Mouse (Mus musculus): ENCODE measurements at regions not wholly inside any gene's neighbourhood (a gene's known extent, or its start where the extent isn't known, plus 50 kb on each side); places are given as distances from the start of the nearest gene placed in this dataset.
"Not testable (repeated sequence)": the region's sequence is repeated elsewhere in the genome, so short reads cannot be mapped to it uniquely, and the experiment has no call there.

DNA sequence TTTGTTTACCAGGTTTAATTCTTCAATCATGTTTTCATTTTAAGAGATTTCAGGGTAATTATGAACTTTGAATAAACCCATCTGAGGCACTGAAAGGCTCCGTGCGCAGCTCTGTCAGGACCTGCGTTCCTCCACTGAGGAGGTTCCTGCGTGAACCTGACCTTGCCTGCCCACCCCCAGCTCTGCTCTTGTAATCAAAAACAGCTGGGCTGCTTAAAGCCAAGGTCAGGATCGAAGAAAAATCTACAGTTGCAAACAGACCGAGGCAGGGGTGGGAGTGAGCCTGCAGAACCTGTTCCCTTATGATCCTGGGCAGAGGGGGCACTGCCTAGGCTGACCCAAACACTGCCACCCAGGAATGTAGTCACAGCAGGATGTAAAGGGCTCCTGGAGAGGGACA lies 134.8 kb upstream of the Bcor start:
- DNase-seq (ENCODE audit: low spot score in 2 of 2) = no peak

DNA sequence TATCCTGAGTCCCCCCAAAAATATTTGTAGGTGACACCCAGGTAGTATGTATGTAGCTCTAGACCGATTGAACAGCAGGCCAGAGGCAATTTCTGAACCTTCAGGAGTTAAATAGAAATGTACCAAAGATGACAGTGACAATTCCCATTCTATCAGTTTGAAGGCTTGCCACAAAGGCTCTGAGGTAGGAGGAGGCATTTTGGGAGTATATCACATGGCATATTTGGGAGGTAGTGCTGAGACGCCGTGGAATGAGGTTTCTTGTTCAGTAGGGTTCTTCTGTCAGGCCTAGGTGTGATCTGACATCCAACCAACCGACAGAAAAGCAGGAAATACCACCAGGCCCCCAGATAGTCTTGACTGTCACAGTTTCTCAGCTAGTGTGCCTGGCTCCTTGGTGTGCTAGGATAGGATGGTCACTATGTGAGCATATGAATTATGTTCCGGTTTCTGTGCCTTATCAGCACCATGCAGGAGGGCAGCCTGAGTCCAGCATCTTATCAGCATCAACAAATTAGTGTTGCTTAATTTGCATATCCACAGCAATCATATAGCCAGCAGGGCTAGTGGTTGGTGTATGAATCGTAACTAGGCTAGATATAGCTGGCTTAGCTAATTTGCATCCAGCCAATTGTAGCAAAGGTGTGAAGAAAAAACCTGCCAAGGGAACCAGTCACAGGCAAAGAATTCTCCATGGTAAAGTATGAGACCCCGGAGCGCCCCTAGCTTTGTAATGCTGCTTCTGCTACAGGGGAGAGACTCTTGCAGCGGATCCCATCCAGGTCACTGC lies 136.3 kb upstream of the Bcor start:
- no peak for DNase-seq (ENCODE audit: low spot score in 2 of 2)

DNA sequence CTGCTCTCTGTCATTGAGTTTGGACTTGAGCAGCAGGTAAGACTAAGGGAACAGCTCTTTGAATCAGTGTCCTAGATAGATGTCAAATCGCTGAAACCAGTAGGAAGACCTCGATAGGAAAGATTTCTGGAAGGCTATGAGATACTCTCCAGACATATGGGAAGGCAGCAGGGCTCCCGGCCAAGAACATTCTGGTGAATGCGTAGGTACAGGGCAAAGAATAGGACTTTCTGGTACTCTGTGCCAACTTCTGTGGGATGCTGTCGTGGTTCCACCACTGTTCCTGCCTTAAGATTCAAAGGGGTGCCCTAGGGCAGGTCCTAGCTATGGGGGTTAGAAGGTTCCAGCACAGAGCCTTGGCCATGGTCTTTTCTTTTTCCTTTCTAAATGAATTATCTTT lies 138.5 kb upstream of the Bcor start:
- DNase-seq (ENCODE audit: low spot score in 2 of 2) = no peak

DNA sequence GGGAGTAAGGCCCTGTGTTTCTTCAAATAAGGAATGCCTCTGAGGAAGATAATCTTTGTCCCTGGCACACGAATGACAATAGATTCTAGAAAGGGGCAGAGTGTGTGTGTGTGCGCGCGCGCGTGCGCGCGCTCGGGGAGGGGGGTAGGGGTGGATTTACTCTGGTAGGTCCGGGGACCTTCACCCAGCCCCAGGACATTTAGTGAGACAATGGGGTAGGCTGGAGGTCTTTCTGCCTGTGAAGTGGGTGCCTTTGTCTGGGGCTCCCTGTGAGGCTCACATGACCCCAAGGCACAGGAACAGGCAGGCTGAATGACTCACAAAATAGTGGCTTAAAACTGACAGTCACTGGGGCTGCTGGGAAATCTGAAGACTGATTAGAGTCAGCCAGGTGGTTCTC lies 139.1 kb upstream of the Bcor start:
- no peak for DNase-seq (ENCODE audit: low spot score in 2 of 2)

DNA sequence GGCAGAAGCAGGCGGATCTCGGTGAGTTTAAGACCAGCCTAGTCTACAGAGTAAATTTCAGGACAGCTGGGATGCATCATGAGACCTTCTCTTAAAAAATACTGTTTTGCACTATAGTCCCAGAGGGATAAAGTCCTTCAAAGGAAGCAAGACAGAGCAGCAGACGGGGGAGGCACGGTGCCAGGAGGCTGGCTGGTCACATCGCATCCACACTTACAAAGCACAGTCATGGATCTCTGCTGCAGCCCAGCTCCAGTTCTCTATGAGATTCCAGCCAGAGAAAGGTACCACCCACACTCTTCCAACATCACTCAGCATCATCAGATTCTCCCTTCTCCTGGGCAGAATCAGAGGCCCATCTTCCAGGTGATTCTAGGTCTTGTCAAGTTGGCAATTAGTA lies 144.5 kb upstream of the Bcor start:
- DNase-seq (ENCODE audit: low spot score in 2 of 2) = no peak

DNA sequence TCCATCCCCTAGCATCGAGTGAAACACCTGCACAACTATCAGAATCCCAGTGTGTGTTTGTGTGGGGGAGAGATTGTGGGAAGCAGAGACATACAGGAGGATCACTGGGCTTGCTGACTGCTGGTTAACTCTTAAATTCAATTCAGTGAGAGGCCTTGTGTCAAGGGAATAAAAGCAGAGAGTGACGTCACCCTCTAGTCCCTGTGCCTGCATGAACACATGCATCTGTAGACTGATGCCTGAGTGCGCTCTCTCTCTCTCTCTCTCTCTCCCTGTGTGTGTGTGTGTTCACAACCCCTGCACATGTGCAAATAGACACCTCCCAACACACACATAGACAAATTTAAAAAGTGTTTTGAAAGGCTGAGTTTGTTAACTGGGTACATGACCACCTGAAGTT lies 146.8 kb upstream of the Bcor start:
- DNase-seq (ENCODE audit: low spot score in 2 of 2) = no peak

DNA sequence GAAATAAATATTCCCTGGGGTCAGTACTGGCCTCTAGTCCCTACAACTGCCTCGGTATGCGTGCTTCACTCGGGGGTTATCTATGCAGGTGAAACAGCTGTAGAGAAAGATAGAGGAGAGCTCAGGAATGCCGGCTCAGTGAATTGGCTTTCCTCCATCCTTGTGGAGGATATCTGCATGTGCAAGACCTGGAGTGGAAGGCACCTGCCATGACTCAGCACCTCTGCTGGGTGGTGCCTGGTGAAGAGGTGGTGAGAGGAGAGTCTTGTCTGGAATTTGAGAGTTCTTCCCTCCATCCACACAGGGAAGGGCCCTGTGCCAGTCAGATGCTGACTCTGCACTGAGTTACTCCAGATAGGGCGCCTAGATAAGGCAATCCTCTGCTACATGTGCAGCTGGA lies 152.4 kb upstream of the Bcor start:
- no peak for DNase-seq (ENCODE audit: low spot score in 2 of 2)

DNA sequence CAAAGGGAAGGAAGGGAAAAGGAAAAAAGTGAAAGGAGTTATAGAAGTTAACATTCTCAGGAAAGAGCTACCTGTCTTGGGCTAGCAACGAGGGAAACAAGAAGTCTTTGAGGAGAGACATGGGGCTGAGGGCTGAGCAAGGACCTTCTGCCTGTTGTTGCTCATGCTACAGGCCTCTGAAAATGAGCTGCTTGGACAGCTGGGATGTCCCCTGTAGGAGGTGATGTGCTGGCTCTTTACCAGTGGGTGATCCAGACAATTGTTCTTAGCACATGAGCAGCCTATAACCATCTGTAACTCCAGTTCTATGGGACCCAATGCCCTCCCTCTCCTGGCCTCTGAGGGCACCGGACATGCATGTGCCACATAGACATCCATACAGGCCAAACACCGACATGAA lies 155.5 kb upstream of the Bcor start:
- DNase-seq (ENCODE audit: low spot score in 2 of 2) = no peak

DNA sequence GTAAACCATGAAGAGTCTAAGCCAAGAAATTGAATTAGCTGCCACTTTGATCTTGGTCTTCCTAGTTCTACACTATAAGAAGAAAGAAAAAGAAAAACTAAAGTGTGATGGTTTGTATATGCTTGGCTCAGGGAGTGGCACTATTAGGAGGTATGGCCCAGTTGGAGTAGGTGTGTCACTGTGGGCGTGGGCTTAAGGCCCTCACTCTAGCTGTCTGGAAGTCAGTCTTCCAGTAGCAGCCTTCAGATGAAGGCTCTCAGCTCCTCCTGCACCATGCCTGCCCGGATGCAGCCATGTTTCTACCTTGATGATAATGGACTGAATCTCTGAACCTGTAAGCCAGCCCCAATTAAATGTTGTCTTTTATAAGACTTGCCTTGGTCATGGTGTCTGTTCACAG lies 157.3 kb upstream of the Bcor start:
- DNase-seq (ENCODE audit: low spot score in 2 of 2) = not testable (repeated sequence)

DNA sequence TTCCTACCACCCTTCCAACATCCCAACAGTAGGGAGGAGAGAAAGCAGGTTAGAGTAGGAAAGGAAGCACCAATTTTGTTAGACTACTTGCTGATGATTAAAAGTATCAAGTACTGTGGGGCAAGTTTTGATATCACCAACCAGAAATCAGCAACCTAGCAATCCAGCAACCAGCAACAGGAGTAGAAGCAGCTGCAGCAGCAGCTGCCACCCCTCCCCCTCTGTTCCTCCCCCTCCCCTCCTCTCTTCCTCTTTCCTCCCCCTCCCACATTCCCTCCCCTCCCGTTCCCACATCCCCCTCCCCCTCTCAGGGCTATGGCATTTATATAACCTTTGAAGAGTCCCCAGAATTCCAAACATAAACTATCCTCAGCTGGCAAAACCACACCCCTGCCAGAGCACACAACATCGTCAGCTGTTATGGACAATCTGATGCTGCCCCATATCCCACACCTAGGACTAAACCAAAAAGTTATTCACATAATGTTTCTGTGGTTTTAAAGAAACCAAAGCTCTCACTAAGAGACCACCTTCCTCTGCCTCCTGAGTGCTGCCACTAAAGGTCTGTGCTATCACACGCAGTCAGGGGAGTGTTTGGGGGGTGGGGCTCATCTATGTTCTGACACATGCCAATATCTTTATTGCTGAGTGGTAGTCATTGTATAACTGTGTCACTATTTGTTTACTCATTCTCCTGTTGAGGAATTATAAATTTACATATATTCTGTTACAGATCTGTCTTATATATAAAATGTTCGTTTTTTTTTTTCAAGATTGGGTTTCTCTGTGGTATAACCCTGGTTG lies 158.9 kb upstream of the Bcor start:
- DNase-seq (ENCODE audit: low spot score in 2 of 2) = no peak

DNA sequence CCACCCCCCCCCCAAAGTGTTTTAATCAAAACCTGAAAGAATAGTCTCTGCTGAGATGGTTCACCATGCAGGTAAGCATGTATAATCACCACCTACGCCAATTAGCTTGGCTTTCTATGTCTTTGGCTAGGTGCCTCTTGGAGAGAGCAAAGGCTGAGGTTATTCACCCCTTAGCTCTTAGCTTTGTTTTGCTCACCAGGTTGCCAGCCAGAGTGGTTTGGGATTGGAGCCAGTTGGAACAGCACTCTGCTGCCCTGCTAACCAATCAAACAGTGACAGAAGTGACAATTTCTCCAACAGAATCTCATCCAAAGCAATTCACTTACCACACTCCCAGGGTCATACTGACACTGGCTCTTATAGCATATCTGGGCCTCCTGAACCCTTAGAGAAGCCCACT lies 162.3 kb upstream of the Bcor start:
- DNase-seq (ENCODE audit: low spot score in 2 of 2) = no peak

DNA sequence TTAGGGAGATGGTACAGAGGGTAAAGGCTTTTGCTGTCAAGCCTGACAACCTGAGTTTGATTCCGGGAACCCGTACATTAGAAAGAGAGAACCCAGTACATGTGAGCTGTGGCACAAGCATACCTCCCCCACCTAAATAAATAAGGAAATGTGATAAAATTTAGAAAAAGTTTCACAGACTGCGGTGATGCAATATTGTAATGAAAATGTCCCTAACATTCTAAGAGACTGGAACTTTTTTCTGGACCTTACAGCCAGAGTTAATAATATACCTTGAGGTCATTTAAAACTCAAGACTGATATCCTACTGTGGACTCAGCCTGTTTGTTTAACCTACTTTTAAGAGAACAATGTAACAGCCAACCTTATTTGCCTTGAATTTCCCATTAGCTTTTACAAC lies 163.1 kb upstream of the Bcor start:
- DNase-seq (ENCODE audit: low spot score in 2 of 2) = no peak

DNA sequence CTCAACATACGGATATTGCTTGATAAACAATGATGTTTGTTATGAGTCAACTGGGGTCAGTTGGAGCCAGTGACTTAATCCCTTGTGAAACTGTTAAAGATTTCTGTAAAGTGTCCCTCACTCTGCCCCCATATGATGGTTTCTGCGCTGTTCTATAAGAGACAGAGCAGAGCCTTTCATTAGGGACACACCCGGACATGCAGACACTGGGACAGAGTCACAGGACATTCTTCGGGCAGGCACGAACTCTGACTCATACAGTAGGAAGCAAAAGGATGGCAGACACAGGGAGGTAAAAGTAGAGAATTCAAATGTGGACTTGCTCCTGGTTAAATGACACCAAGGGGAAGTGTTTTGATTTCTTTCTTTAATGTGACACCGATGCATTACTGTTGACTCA lies 163.7 kb upstream of the Bcor start:
- no peak for DNase-seq (ENCODE audit: low spot score in 2 of 2)

DNA sequence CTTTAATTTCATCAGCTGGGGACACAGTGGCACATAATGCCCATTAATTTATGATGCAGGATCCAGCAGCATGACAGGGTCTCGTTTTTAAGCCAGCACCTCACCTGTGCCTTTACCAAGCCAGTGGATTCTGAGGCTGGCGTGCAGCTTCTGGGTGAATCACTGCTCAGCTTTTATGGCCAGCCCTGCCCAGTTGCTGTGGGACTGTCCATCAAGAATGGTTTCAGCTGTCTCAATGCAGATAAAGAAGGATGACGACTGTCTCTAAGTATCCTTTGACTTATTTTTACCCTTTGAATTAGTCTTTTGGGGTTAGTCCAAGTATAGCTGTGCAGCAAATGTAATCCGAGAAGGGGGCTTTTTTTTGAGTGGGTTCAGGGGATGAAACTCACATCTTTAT lies 167.3 kb upstream of the Bcor start:
- DNase-seq (ENCODE audit: low spot score in 2 of 2) = no peak

DNA sequence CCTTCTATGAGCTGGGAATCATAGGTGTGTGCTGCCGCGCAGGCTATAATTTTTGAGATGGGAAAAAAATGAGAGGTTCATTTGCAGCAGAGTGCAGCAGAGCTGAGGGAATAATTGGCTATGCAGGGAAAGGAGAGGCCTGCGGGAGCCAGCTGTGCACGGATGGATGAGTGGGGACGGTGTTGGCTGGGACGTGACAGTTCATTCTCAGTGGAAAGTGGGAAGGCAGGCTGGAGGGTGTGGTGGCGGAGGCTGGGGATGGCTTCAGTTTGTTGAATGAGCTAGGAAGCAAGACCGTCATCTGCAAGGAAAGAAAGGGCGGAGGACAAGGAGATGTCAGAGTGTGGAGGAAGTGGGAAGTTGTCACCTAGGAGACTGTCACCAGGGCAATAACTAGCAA lies 180.4 kb upstream of the Bcor start:
- DNase-seq (ENCODE audit: low spot score in 2 of 2) = no peak

DNA sequence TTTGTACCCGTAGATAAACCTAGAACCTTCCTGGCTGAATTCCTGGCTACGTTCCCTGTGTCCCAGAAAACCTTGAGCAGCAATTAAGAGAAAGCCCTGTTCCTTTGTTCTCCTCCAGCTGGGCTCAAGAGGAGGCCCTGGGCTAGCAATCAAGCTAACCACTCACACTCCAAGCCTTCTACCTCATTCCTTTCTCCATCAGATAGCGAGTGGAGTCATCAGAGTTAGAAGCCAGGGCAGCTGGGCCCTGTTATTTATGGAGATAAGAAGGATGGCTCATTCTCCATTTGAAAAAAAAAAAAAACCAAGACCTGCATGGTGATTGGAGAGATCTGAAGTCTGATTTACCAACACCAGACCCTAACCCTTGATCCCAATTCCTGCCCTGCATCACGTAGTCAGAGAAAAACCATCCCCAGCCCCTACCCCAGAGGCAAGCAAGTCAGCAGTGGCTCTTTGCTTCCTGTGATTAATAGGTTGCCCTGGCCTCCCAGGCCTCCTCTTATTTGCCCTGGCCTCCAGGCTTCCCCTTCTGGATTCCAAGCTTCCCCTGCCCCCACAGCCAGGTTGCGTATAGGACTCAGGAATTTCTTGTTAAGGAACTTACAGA lies 181.3 kb upstream of the Bcor start:
- DNase-seq (ENCODE audit: low spot score in 2 of 2) = no peak

DNA sequence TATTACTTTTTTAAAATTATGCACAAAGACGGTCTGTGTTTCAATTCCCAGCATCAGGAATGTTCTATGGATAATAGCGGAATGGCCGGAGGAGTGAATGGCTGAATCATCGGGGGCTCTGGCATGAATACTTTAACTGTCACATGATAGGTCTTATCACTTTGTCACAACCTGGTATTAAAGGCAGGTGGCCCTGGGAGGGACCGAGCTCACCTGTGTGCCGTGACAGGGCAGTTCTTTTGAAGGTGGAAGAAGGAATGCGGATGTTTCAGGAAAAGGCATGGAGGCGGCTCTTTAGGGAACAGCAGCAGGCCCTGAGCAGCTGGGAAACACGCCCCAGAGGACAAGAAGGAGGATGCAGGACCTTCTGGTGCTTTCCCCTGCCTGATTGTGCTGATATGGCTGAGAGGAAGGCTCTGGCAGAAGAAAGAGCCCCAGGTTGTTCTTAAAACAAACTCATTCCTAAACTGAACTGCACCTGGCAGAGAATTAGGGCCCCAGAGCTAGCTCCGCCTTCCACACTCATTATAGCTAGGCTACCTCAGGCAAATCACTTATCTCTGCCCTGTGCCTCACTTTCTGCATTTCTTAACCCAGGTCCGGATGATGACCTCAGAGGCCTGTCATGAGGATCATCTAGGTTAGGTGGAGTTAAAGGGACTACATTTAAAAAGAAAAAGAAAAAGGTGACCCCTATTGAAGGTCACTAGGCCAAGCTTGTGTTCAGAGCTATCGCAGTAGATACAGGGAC lies 184.8 kb upstream of the Bcor start:
- DNase-seq (ENCODE audit: low spot score in 2 of 2) = no peak

DNA sequence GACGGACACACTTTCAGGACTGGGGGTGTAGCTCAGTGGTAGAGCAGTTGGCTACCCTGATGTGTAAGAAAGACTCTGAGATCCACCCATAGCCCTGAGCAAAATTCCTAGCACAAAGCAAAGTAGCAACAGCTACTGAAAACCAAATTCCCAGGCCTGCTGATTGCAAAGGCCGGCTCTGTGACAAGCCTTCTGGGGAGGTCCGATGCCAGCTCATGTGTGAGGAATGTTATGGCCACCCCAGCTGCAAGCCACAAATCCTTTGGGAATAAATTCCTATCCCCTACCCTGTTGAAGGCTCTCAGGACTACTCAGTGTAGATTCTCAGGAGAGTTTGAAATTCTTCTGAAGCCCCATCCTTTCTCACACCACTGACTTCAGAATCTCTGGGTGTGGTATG lies 186.7 kb upstream of the Bcor start:
- DNase-seq (ENCODE audit: low spot score in 2 of 2) = no peak

DNA sequence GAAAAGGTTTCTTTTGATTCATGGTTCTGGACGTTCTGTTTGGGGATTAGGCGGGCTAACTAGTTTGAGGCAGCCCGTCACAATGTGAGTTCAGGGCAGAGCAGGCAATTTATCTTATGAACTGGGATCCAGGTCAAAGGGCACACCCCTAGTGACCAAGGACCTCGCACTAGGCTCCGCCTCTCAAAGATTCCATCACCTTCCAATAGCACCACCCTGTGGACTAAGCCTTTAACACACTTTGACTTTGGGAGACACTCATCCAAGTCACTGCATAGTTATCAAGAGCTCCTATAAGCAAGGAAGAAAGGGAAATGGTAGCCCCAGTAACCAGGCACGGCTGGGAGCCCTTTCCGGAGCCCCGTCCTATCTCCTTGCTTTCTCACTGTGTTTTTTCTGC lies 188.0 kb upstream of the Bcor start:
- no peak for DNase-seq (ENCODE audit: low spot score in 2 of 2)

DNA sequence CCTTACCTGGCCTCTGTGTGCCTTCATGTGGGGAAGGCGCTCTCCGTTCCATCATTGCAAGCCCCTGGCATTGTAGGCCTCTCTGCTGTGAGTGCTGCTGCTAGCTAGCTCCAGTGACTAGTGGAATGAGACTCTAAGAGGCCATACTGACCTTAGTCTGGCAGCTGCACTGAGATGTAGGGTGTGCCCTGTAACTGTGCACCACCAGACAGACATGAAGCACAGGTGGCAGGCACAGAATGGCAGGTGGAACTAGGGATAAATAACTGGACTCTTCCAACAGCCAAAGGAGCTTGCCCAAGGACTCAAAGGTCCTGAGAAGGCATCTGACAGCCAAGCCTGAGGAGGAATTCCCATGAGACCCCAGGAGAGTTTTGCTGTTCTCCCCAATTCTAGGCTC lies 194.7 kb upstream of the Bcor start:
- no peak for DNase-seq (ENCODE audit: low spot score in 2 of 2)

DNA sequence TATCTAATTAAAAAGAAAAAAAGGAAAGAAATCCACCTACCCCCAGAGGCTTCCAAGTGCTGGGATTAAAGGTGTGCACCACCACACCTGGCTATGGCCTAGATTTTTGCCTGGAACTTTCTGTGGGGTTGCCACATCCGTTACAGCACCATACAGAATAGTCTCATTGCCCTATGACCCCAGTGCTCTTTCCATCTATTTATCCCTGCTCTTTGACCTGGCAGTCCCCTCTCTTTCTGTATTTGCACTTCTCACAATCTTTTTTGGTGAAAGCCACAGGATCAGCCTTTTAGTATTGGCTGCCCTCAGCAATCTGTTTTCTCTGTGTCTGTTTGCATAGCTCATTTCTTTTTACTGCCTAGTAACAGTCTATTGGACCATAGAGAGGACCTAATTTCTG lies 197.9 kb upstream of the Bcor start:
- DNase-seq (ENCODE audit: low spot score in 2 of 2) = no peak

DNA sequence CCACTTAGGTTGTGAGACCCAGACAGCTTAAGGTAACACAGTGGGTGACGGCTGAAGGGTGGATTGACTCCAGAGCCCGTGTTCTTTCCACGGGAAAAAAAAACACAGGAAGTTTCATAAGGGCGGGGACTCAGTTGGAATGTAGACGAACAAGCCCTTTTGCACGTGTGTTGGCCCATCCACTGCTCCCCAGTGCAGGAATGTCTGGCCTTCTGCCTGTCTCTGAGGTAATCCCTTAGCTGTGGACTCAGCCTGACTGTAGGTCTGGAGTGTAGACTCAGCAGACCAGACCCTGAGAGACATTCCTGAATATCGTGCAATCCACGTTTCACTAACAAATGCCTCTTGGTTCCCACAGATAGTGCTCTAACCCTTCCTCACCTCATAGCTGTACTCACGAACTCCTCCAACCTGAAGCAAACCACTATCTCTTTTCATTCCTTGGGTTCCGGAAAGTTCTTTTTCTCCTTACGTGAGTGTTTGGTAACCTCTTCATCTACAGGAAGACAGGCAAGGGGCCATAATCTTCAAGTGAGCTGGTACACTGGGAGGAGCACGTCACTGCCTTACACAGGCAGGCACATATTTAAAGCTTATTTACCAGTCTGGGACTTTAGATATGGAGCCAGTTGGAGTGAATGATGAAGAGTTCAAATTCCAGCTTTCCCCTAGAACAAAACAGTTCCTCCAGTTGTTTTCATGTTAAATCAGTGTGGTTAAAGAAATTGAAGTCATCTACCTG lies 205.6 kb upstream of the Bcor start:
- DNase-seq (ENCODE audit: low spot score in 2 of 2) = peak in 1 of 2 experiments; percentile 17

All from urinary bladder, postnatal 4 days (tissue).